ENCODE assay signal across 8 mouse cellular contexts in genomic region chr4:48586099-48586821, GRCm38 (mm10). TPM values are rescaled to one million over a fixed set of nuclear protein-coding genes. Genes with fewer than 3 reads are reported as not detected.
DNase-seq lines count a peak whose midpoint lies in the region; ATAC-seq and TF ChIP-seq lines count a peak whose summit lies in the region.

No protein-coding gene starts in this region.

- H3K36me3 ChIP-seq in limb, embryonic 12.5 days, result peaks cover 4% of the 10 kb centered on the region
- no peaks in the 10 kb centered on the region for H3K36me3 ChIP-seq in midbrain, postnatal 0 days (ENCODE audit: insufficient read depth, low read length)

- peak overlapping the region; percentile 99 for H3K9ac ChIP-seq in limb, embryonic 12.5 days (replicated peaks)
- peak overlapping the region; percentile 95 for H3K9ac ChIP-seq in midbrain, postnatal 0 days (replicated peaks; ENCODE audit: low read length, poor library complexity, severe bottlenecking)

- peak overlapping the region; percentile 94 for H3K4me3 ChIP-seq in lung, adult 2 months (replicated peaks; ENCODE audit: extremely low read depth, low read depth, low read length)
- H3K4me3 ChIP-seq in cortical plate, adult 2 months (ENCODE audit: insufficient read depth, low read length), result peak overlapping the region; percentile 95
- H3K4me3 ChIP-seq in limb, embryonic 12.5 days (replicated peaks), result peak overlapping the region; percentile 96
- peak overlapping the region; percentile 96 for H3K4me3 ChIP-seq in midbrain, postnatal 0 days (ENCODE audit: low read depth, low read length)

- WGBS in lung, adult 2 months, result 18% methylated on average over 12 of the region's 12 CpGs
- WGBS in limb, embryonic 12.5 days, result under 1% methylated on average over 12 of the region's 12 CpGs
- WGBS in midbrain, postnatal 0 days, result under 1% methylated on average over 12 of the region's 12 CpGs

- no peak for TF ChIP-seq CTCF in lung, adult 2 months (IDR thresholded peaks at IDR 0.05; ENCODE audit: insufficient read depth, low read length)
- no peak for TF ChIP-seq CTCF in cortical plate, adult 2 months (IDR thresholded peaks at IDR 0.05; ENCODE audit: extremely low read depth, insufficient read depth, low read length)
- peak; percentile 43; the same call in 1 of the 2 replicates for TF ChIP-seq CTCF in midbrain, postnatal 0 days (IDR thresholded peaks at IDR 0.05)

- peak; percentile 39 for ATAC-seq in limb, embryonic 12.5 days (ENCODE audit: insufficient number of reproducible peaks, insufficient read depth, low FRiP score, low TSS enrichment, low read depth)
- peak; percentile 15; the same call in 1 of the 2 replicates for ATAC-seq in midbrain, postnatal 0 days (ENCODE audit: low FRiP score)

- peak; percentile 39 for DNase-seq in lung, adult 2 months
- no peak for DNase-seq in lung, postnatal 36 days
- peak; percentile 58 to 59 for DNase-seq in heart, postnatal 10 days
- DNase-seq in midbrain, postnatal 0 days (ENCODE audit: low spot score), result peak; percentile 59
- peak; percentile 50 for DNase-seq in yolk sac, embryonic 10.5 days (ENCODE audit: low spot score)
- no peak for DNase-seq in gastrocnemius, postnatal 4 days (ENCODE audit: low spot score in 2 of 2)

- intact Hi-C loops in heart, postnatal 10 days (cut with DNase I), result loop anchor here (5.0 kb wide), 1 partner anchor 96 kb away; no protein-coding TSS in a partner anchor

- H3K4me2 ChIP-seq in limb, embryonic 12.5 days, result peak overlapping the region; percentile 86
- H3K4me2 ChIP-seq in midbrain, postnatal 0 days (ENCODE audit: low read depth, low read length, poor library complexity, severe bottlenecking), result peak overlapping the region; percentile 90

- peaks cover 4% of the 10 kb centered on the region for H3K4me1 ChIP-seq in lung, adult 2 months (ENCODE audit: control insufficient read depth, insufficient read depth, low read length)
- H3K4me1 ChIP-seq in cortical plate, adult 2 months (ENCODE audit: control insufficient read depth, insufficient read depth, low read length), result peaks cover 2% of the 10 kb centered on the region; the same call in 1 of the 2 replicates
- peaks cover 14% of the 10 kb centered on the region for H3K4me1 ChIP-seq in limb, embryonic 12.5 days (replicated peaks)
- H3K4me1 ChIP-seq in midbrain, postnatal 0 days (ENCODE audit: insufficient read depth, low read length), result peaks cover 2% of the 10 kb centered on the region; the same call in 1 of the 2 replicates

- H3K27me3 ChIP-seq in limb, embryonic 12.5 days, result no peaks in the 10 kb centered on the region
- H3K27me3 ChIP-seq in midbrain, postnatal 0 days (ENCODE audit: insufficient read depth, low read length), result no peaks in the 10 kb centered on the region

- peak overlapping the region; percentile 74 for H3K27ac ChIP-seq in cortical plate, adult 2 months (ENCODE audit: insufficient read depth, low read length)
- peak overlapping the region; percentile 96; the same call in 1 of the 2 replicates for H3K27ac ChIP-seq in limb, embryonic 12.5 days
- H3K27ac ChIP-seq in midbrain, postnatal 0 days (ENCODE audit: low read depth, low read length), result peak overlapping the region; percentile 95

- 0 out of 2 replicates have a peak, but pooled peaks have one; percentile 0 for TF ChIP-seq POLR2A in lung, adult 2 months (IDR thresholded peaks at IDR 0.05; ENCODE audit: borderline replicate concordance, extremely low read depth, low read depth, low read length)
- no peak for TF ChIP-seq POLR2A in cortical plate, adult 2 months (IDR thresholded peaks at IDR 0.05; ENCODE audit: extremely low read depth, insufficient read depth, low read length)

- H3K9me3 ChIP-seq in limb, embryonic 12.5 days, result 0 out of 2 replicates have a peak, but pooled peaks cover 3% of the 10 kb centered on the region
- H3K9me3 ChIP-seq in midbrain, postnatal 0 days (ENCODE audit: low read length), result no peaks in the 10 kb centered on the region

RNA-seq across cellular contexts. Expression of gene Tmeff1, which starts 1.3 kb away (rescaled TPM):
- polyA plus RNA-seq in lung, adult 2 months (2012; rRNA removed), result 12.6 and 20.8 TPM in 2 replicates
- polyA plus RNA-seq in cortical plate, adult 2 months (2012; rRNA removed), result 99.5 and 106 TPM in 2 replicates
- total RNA-seq in heart, postnatal 10 days (2021), result 10 to 100 TPM; 22.4 to 23.3 TPM
- polyA plus RNA-seq in limb, embryonic 12.5 days (2016; fragmentation: Nextera tagmentation; extraction: Ambion mirVana), result 110 and 112 TPM in 2 replicates
- 320 and 385 TPM in 2 replicates for total RNA-seq in midbrain, postnatal 0 days (2014; rRNA removed)
- 217 and 228 TPM in 2 replicates for polyA plus RNA-seq in midbrain, postnatal 0 days (2015; fragmentation: Nextera tagmentation; extraction: Ambion mirVana)
- total RNA-seq in gastrocnemius, postnatal 4 days (2021), result 1 to 10 TPM; 6.3 to 7.8 TPM

RNA-seq across cellular contexts. Expression of gene Msantd3, which starts 46.5 kb away (rescaled TPM):
- polyA plus RNA-seq in lung, adult 2 months (2012; rRNA removed), result 3.6 and 6.9 TPM in 2 replicates
- 23.6 and 23.9 TPM in 2 replicates for polyA plus RNA-seq in cortical plate, adult 2 months (2012; rRNA removed)
- total RNA-seq in heart, postnatal 10 days (2021), result 10 to 100 TPM; 30.9 to 31.2 TPM
- polyA plus RNA-seq in limb, embryonic 12.5 days (2016; fragmentation: Nextera tagmentation; extraction: Ambion mirVana), result 30.9 and 36.4 TPM in 2 replicates
- 30.3 and 36.4 TPM in 2 replicates for total RNA-seq in midbrain, postnatal 0 days (2014; rRNA removed)
- 26.0 and 27.0 TPM in 2 replicates for polyA plus RNA-seq in midbrain, postnatal 0 days (2015; fragmentation: Nextera tagmentation; extraction: Ambion mirVana)
- 10 to 100 TPM; 27.1 to 28.3 TPM for total RNA-seq in gastrocnemius, postnatal 4 days (2021)

Comparison
In these comparisons a context has a peak if more than half of its experiments do, and no peak if none do; other contexts are left out.
1. DNase-seq: peak in lung, adult 2 months (single experiment), heart, postnatal 10 days (2 of 2), midbrain, postnatal 0 days (single experiment) and yolk sac, embryonic 10.5 days (single experiment); none in lung, postnatal 36 days (single experiment) and gastrocnemius, postnatal 4 days (0 of 2).
2. Peak in every context shown above with its lines, with median percentiles within 50 percentile points of each other: H3K4me3 ChIP-seq and H3K27ac ChIP-seq.